Mouse (Mus musculus): Measurements from ENCODE around the gene Slc38a3. TPM values are rescaled to one million over a fixed set of nuclear protein-coding genes. Genes with fewer than 3 reads are reported as not detected.

Slc38a3 gene
- polyA plus RNA-seq (2014; fragmentation: Nextera tagmentation; extraction: Ambion mirVana), result 7.0 and 7.6 TPM in 2 replicates

DNA sequence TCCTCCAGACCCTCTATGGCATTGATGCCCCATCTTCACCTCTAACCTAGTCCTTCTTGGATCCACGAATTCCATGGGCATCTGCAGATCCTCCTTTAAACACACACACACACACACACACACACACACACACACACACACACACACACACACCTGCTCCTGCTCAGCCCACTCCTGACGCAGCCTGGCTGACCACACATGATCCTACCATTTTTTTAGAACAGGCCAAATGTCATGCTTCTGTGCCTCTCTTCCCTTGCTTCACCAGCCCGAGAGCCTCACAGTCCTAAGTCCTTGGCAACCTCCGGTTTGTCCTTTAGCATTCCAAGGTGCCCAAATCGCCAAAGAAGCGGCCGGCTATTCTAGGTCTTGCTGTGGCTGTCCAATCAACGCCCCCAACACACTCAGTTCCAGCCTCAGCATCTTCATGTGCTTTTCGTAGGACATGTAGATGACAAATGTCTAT, at the start of gene Slc38a3:
Slc38a3 (minus strand) TSS at position 51 of the 466 bp plus-strand sequence.
- H3K4me1 ChIP-seq (ENCODE audit: control insufficient read depth, insufficient read depth, low read length), result peaks cover 3% of the 10 kb centered on the region
- H3K4me2 ChIP-seq (ENCODE audit: low read depth, low read length), result no peak within 1 kb of the TSS
- H3K27ac ChIP-seq (replicated peaks; ENCODE audit: low read depth, low read length), result no peak within 1 kb of the TSS
- H3K36me3 ChIP-seq (replicated peaks; ENCODE audit: control insufficient read depth, insufficient read depth, low read depth, low read length), result no peaks in the 10 kb centered on the region
- H3K4me3 ChIP-seq (ENCODE audit: low read depth, low read length), result no peak within 1 kb of the TSS
- no peak for DNase-seq (ENCODE audit: low spot score)
- ATAC-seq (replicated peaks; ENCODE audit: insufficient number of reproducible peaks, low FRiP score, low TSS enrichment, low read depth), result no peak
- H3K27me3 ChIP-seq (ENCODE audit: control insufficient read depth, insufficient read depth, low read length), result peaks cover 9% of the 10 kb centered on the region
- no peaks in the 10 kb centered on the region for H3K9me3 ChIP-seq (replicated peaks; ENCODE audit: control insufficient read depth, low read length)
- H3K9ac ChIP-seq (replicated peaks; ENCODE audit: low read length), result no peak within 1 kb of the TSS
- WGBS, result 84% methylated on average over 9 of the region's 9 CpGs

DNA sequence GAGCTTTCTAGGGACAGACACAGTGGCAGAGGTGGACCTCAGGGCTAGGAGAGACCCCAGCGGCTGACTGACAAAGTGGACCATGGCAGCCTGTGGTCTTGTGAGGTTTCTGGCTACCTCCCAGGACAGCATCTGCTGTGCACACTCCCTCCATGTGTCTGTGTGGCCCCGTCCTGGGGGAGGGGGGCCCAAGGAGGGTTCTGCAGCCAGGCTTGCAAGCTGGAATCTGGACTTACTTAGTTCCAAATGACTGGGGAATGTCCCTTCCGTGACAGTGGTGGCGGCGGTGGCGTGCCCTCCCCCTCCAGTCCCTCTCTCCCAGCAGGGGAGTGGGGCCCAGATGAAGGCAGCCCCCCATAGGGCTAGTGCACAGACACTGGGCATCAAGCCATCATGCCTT, 47.6 kb upstream of the Slc38a3 start:
- 26% methylated on average over 6 of the region's 6 CpGs for WGBS
- ATAC-seq (replicated peaks; ENCODE audit: insufficient number of reproducible peaks, low FRiP score, low TSS enrichment, low read depth) (peak; percentile 27; the same call in 1 of the 2 replicates), DNase-seq (ENCODE audit: low spot score) (peak; percentile 72)
- Histone ChIP-seq H3K4me2 (ENCODE audit: low read depth, low read length) (no peak overlapping the region), H3K27me3 (ENCODE audit: control insufficient read depth, insufficient read depth, low read length) (no peaks in the 10 kb centered on the region), H3K36me3 (replicated peaks; ENCODE audit: control insufficient read depth, insufficient read depth, low read depth, low read length) (no peaks in the 10 kb centered on the region), H3K9me3 (replicated peaks; ENCODE audit: control insufficient read depth, low read length) (no peaks in the 10 kb centered on the region), H3K4me1 (ENCODE audit: control insufficient read depth, insufficient read depth, low read length) (peaks cover 7% of the 10 kb centered on the region), H3K4me3 (ENCODE audit: low read depth, low read length) (no peak overlapping the region), H3K27ac (replicated peaks; ENCODE audit: low read depth, low read length) (peak overlapping the region; percentile 56), H3K9ac (replicated peaks; ENCODE audit: low read length) (peak overlapping the region; percentile 7; the same call in 1 of the 2 replicates)

DNA sequence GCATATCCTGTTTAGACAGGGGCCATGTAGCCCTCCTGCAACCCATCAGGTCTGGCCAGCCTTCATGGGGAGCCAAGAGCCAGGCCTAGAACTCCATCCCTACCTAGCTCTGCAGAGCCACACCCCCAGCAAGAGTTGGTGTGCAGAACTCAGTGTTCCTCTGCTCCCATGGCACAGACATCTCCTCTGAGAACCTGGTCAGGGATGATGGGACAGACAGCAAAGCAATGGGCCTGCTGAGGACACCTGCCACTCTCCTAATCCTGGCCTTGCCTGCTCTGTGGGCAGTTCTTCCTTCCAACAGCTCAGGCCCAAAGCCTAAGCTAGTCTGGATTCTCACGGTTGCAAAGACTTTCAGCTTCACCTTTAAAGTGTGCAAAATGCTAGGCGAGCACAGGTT, 46.3 kb upstream of the Slc38a3 start:
- Histone ChIP-seq H3K36me3 (replicated peaks; ENCODE audit: control insufficient read depth, insufficient read depth, low read depth, low read length) (no peaks in the 10 kb centered on the region), H3K4me2 (ENCODE audit: low read depth, low read length) (no peak overlapping the region), H3K4me1 (ENCODE audit: control insufficient read depth, insufficient read depth, low read length) (peaks cover 7% of the 10 kb centered on the region), H3K27me3 (ENCODE audit: control insufficient read depth, insufficient read depth, low read length) (no peaks in the 10 kb centered on the region), H3K9me3 (replicated peaks; ENCODE audit: control insufficient read depth, low read length) (no peaks in the 10 kb centered on the region), H3K27ac (replicated peaks; ENCODE audit: low read depth, low read length) (no peak overlapping the region), H3K9ac (replicated peaks; ENCODE audit: low read length) (no peak overlapping the region), H3K4me3 (ENCODE audit: low read depth, low read length) (no peak overlapping the region)
- ATAC-seq (replicated peaks; ENCODE audit: insufficient number of reproducible peaks, low FRiP score, low TSS enrichment, low read depth), result no peak
- WGBS, result 85% methylated on average over 2 of the region's 2 CpGs
- no peak for DNase-seq (ENCODE audit: low spot score)

DNA sequence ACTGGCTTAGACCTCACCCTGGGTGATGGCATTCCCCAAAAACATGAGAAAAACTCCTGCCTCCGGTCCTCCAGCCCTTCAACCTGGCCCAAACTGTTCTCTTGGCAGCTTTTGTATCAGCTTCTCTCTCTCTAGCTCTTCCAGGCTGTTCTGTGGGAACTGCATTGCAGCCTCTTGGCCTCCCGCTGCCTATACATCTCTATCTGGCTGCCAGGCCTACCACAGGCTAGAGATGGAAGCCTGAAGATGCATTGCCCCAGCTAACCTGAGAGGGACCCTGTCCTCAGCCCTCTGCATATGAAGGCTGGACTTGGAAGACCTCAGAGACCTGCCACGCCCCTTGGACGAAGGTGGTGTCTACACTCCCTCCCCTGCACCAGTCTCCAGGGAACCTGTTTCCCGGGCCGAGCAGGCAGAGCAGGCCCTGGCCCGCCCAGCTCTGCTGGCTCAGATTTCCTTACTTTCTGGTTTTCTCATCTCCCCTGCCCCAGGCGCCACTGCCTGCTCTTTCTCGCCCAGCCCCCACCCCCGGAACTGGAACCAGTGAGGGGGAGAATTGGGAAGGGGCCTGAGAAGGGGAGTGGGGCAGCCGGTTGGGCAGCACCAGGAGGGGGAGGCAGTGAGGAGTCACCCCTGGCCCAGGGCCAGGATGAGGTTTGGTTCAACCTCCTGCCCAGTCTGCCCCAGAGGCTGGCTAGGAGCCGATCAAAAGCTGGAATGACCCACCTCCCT, 45.1 kb upstream of the Slc38a3 start:
- Histone ChIP-seq H3K4me2 (ENCODE audit: low read depth, low read length) (peak overlapping the region; percentile 3), H3K4me3 (ENCODE audit: low read depth, low read length) (no peak overlapping the region), H3K27ac (replicated peaks; ENCODE audit: low read depth, low read length) (peak overlapping the region; percentile 78), H3K36me3 (replicated peaks; ENCODE audit: control insufficient read depth, insufficient read depth, low read depth, low read length) (no peaks in the 10 kb centered on the region), H3K9ac (replicated peaks; ENCODE audit: low read length) (peak overlapping the region; percentile 1; the same call in 1 of the 2 replicates), H3K4me1 (ENCODE audit: control insufficient read depth, insufficient read depth, low read length) (peaks cover 7% of the 10 kb centered on the region), H3K27me3 (ENCODE audit: control insufficient read depth, insufficient read depth, low read length) (no peaks in the 10 kb centered on the region), H3K9me3 (replicated peaks; ENCODE audit: control insufficient read depth, low read length) (no peaks in the 10 kb centered on the region)
- DNase-seq (ENCODE audit: low spot score) (peak; percentile 89), ATAC-seq (replicated peaks; ENCODE audit: insufficient number of reproducible peaks, low FRiP score, low TSS enrichment, low read depth) (peak; percentile 75)
- WGBS, result 10% methylated on average over 12 of the region's 12 CpGs

DNA sequence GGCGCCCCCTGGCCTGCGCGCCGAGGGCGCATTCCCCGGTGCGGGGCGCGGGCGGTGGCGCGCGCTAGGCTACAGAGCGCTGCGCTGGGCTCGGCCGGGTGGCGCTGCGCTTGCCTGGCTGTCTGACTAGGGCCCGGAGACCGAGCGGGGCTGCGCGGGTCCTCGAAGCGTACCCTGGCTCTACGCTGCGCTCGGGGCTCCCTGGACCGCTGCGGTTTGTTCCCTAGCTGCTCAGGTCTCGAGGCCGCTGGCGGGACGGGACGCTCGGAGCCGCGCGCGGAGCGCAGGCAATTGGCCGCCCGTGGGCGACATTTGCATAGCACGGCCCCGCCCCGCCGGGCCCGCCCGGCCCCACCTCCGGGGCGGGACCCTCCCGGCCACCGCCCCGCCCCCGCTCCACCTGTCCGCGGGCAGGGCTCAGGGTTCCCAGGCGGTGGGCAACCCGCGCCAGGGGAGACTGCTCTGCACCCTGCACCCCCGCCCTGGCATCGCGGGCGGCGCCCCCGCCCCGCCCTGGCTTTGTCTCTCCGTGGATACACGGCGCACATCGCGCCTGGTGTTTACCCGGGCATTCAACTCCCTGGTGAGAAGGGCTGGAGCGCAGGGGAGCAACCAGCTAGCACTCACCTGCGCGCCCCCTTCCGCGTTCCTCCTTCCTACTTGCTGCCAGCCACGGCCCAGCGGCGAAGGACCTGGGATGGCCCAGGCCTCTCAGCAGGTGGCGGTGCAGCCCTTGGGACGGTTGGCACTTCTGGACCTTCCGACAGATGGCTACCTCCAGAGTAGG, 40.6 kb upstream of the Slc38a3 start, which contains the start of gene Sema3f:
Sema3f (minus strand) TSS at position 779 of the 787 bp plus-strand sequence.
- peaks cover 17% of the 10 kb centered on the region for H3K4me1 ChIP-seq (ENCODE audit: control insufficient read depth, insufficient read depth, low read length)
- ATAC-seq (replicated peaks; ENCODE audit: insufficient number of reproducible peaks, low FRiP score, low TSS enrichment, low read depth) (peak; percentile 64), DNase-seq (ENCODE audit: low spot score) (peak; percentile 93)
- peak within 1 kb of the TSS; percentile 85 for H3K4me3 ChIP-seq (ENCODE audit: low read depth, low read length)
- peaks cover 5% of the 10 kb centered on the region for H3K36me3 ChIP-seq (replicated peaks; ENCODE audit: control insufficient read depth, insufficient read depth, low read depth, low read length)
- 1% methylated on average over 69 of the region's 86 CpGs for WGBS
- H3K27ac ChIP-seq (replicated peaks; ENCODE audit: low read depth, low read length), result peak within 1 kb of the TSS; percentile 94
- H3K9ac ChIP-seq (replicated peaks; ENCODE audit: low read length), result peak within 1 kb of the TSS; percentile 97
- H3K9me3 ChIP-seq (replicated peaks; ENCODE audit: control insufficient read depth, low read length), result no peaks in the 10 kb centered on the region
- no peaks in the 10 kb centered on the region for H3K27me3 ChIP-seq (ENCODE audit: control insufficient read depth, insufficient read depth, low read length)
- peak within 1 kb of the TSS; percentile 96 for H3K4me2 ChIP-seq (ENCODE audit: low read depth, low read length)

DNA sequence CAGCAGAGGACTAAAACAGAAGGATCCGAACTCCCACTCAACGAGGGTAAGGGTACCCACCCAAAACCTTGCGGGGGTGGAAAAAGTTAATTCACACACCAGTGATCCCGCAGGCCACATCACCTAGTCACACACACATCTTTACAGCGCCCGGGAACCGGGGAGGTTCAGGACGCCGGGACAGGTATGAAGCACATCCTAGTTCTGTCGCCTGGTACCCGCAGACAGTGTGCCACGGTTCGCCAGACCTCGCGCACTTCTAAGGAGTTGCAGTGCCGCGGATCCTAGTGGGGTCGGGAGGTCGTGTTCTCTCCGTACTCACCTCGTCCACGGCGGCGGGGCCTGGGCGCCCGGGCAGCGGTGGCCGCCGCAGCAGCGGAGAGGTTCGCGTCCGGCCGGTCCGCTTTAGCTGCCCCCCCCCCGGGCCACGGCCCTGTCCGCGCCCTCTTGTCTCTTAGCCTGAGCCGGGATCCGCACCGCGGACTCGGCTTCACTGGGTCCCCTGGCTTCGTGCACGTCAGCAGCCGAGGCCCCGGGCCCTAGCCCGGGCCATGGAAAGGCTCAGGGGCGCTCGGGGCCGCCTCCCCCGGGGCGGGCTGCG, 39.9 kb upstream of the Slc38a3 start:
- peak overlapping the region; percentile 94 for H3K27ac ChIP-seq (replicated peaks; ENCODE audit: low read depth, low read length)
- H3K9me3 ChIP-seq (replicated peaks; ENCODE audit: control insufficient read depth, low read length), result no peaks in the 10 kb centered on the region
- DNase-seq (ENCODE audit: low spot score) (peak; percentile 35), ATAC-seq (replicated peaks; ENCODE audit: insufficient number of reproducible peaks, low FRiP score, low TSS enrichment, low read depth) (no peak)
- H3K4me1 ChIP-seq (ENCODE audit: control insufficient read depth, insufficient read depth, low read length), result peaks cover 14% of the 10 kb centered on the region
- H3K4me2 ChIP-seq (ENCODE audit: low read depth, low read length), result peak overlapping the region; percentile 96
- H3K36me3 ChIP-seq (replicated peaks; ENCODE audit: control insufficient read depth, insufficient read depth, low read depth, low read length), result peaks cover 5% of the 10 kb centered on the region
- peak overlapping the region; percentile 97 for H3K9ac ChIP-seq (replicated peaks; ENCODE audit: low read length)
- WGBS, result under 1% methylated on average over 54 of the region's 55 CpGs
- H3K27me3 ChIP-seq (ENCODE audit: control insufficient read depth, insufficient read depth, low read length), result no peaks in the 10 kb centered on the region
- H3K4me3 ChIP-seq (ENCODE audit: low read depth, low read length), result peak overlapping the region; percentile 85

DNA sequence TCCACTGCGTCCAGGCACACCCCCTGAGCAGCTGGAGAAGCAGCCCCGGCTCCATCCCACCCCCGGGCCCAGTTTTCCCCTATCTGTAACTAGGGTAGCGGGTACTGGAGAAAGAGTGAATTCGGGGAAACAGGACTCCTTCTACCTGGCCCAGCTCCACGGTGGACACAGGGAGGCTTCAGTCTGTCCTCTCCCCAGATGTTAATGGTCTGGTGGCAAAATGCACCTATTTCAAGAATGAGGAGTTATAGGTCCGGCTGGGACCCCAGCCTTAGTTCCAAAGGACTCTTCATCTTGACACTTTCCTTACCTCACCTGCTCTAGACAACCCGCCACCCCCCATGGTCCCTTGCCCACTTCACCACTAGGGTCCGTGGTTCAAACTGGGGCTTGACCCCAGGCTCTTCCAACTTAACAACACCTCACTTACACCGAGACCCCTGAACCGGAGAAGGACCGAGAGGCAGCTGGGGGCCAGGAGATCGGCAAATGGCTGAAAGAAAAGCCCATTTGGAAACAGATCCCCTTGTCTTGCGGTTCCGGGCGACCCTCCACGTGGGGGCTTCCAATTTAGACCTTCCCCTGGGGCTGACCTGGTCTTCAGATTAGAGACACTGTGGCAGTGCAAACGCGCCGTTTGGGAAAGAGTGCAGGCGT, 39.2 kb upstream of the Slc38a3 start:
- H3K4me1 ChIP-seq (ENCODE audit: control insufficient read depth, insufficient read depth, low read length), result peaks cover 14% of the 10 kb centered on the region
- H3K27ac ChIP-seq (replicated peaks; ENCODE audit: low read depth, low read length), result peak overlapping the region; percentile 94
- peak overlapping the region; percentile 85 for H3K4me3 ChIP-seq (ENCODE audit: low read depth, low read length)
- H3K36me3 ChIP-seq (replicated peaks; ENCODE audit: control insufficient read depth, insufficient read depth, low read depth, low read length), result peaks cover 5% of the 10 kb centered on the region
- WGBS, result under 1% methylated on average over 21 of the region's 21 CpGs
- no peaks in the 10 kb centered on the region for H3K9me3 ChIP-seq (replicated peaks; ENCODE audit: control insufficient read depth, low read length)
- H3K27me3 ChIP-seq (ENCODE audit: control insufficient read depth, insufficient read depth, low read length), result no peaks in the 10 kb centered on the region
- peak; percentile 25 for DNase-seq (ENCODE audit: low spot score)
- peak overlapping the region; percentile 96 for H3K4me2 ChIP-seq (ENCODE audit: low read depth, low read length)
- no peak for ATAC-seq (replicated peaks; ENCODE audit: insufficient number of reproducible peaks, low FRiP score, low TSS enrichment, low read depth)
- H3K9ac ChIP-seq (replicated peaks; ENCODE audit: low read length), result peak overlapping the region; percentile 97
